In genomic region chr7:107045833-107046232, GRCm38 (mm10) we compare ENCODE assay signal across 7 mouse cellular contexts. TPM values are rescaled to one million over a fixed set of nuclear protein-coding genes. Genes with fewer than 3 reads are reported as not detected.
DNase-seq lines count a peak whose midpoint lies in the region; ATAC-seq and TF ChIP-seq lines count a peak whose summit lies in the region.

No protein-coding gene starts in this region.

- no peak for TF ChIP-seq EP300 in stomach, postnatal 0 days (optimal IDR thresholded peaks at IDR 0.05)

- H3K9me3 ChIP-seq in kidney, postnatal 0 days (replicated peaks; ENCODE audit: low read length) = no peaks in the 10 kb centered on the region
- H3K9me3 ChIP-seq in stomach, postnatal 0 days (ENCODE audit: control insufficient read depth, low read length) = no peaks in the 10 kb centered on the region

- H3K27me3 ChIP-seq in kidney, postnatal 0 days (ENCODE audit: insufficient read depth, low read length) = no peaks in the 10 kb centered on the region
- H3K27me3 ChIP-seq in stomach, postnatal 0 days (ENCODE audit: control insufficient read depth, insufficient read depth, low read length) = no peaks in the 10 kb centered on the region

- H3K27ac ChIP-seq in kidney, postnatal 0 days = no peak overlapping the region
- no peak overlapping the region for H3K27ac ChIP-seq in stomach, postnatal 0 days (replicated peaks)

- no peak overlapping the region for H3K9ac ChIP-seq in kidney, postnatal 0 days (ENCODE audit: low read depth, low read length)
- no peak overlapping the region for H3K9ac ChIP-seq in stomach, postnatal 0 days (ENCODE audit: low read length)

- no peak overlapping the region for H3K4me3 ChIP-seq in kidney, postnatal 0 days (replicated peaks; ENCODE audit: low read depth, low read length)
- no peak overlapping the region for H3K4me3 ChIP-seq in stomach, postnatal 0 days (ENCODE audit: low read depth, low read length)

- DNase-seq in kidney, postnatal 0 days (ENCODE audit: low spot score) = peak; percentile 69
- DNase-seq in kidney, postnatal 4 days = no peak
- peak; percentile 23 to 42 for DNase-seq in CD8-positive naive resting alpha-beta T cell, adult 2 months (ENCODE audit: low read depth in 2 of 2, low spot score in 2 of 2)
- peak; percentile 10 for DNase-seq in Muller cell, postnatal 12 days (ENCODE audit: inconsistent ontology term)
- peak; percentile 62 for DNase-seq in forelimb bud, embryonic 11.5 days (ENCODE audit: low read depth, low spot score)
- peak; percentile 36 for DNase-seq in lung, postnatal 10 days
- DNase-seq in stomach, postnatal 0 days (ENCODE audit: low spot score) = no peak

- TF ChIP-seq CTCF in kidney, postnatal 0 days (IDR thresholded peaks at IDR 0.05; ENCODE audit: low read depth) = peak; percentile 73
- peak; percentile 77 for TF ChIP-seq CTCF in stomach, postnatal 0 days (IDR thresholded peaks at IDR 0.05; ENCODE audit: low read depth)

- 2% methylated on average over 5 of the region's 5 CpGs for WGBS in kidney, postnatal 0 days
- WGBS in stomach, postnatal 0 days = 1% methylated on average over 5 of the region's 5 CpGs

- H3K4me1 ChIP-seq in kidney, postnatal 0 days (replicated peaks; ENCODE audit: insufficient read depth, low read length) = no peaks in the 10 kb centered on the region
- H3K4me1 ChIP-seq in stomach, postnatal 0 days (replicated peaks; ENCODE audit: control insufficient read depth, insufficient read depth) = no peaks in the 10 kb centered on the region

- ATAC-seq in kidney, postnatal 0 days (replicated peaks; ENCODE audit: low FRiP score, low read depth) = no peak
- ATAC-seq in stomach, postnatal 0 days (ENCODE audit: low FRiP score, low TSS enrichment) = no peak

- no peaks in the 10 kb centered on the region for H3K36me3 ChIP-seq in kidney, postnatal 0 days (ENCODE audit: insufficient read depth, low read length)
- no peaks in the 10 kb centered on the region for H3K36me3 ChIP-seq in stomach, postnatal 0 days (ENCODE audit: control insufficient read depth, insufficient read depth, low read length)

- no peak overlapping the region for H3K4me2 ChIP-seq in kidney, postnatal 0 days (ENCODE audit: low read length)
- no peak overlapping the region for H3K4me2 ChIP-seq in stomach, postnatal 0 days (replicated peaks; ENCODE audit: low read depth)

RNA-seq across cellular contexts. Expression of gene Olfr713, which starts 14.9 kb away (rescaled TPM):
- not detected in 2 replicates for polyA plus RNA-seq in kidney, postnatal 0 days (2015; fragmentation: Nextera tagmentation; extraction: Ambion mirVana)
- polyA plus RNA-seq in stomach, postnatal 0 days (2015; fragmentation: Nextera tagmentation; extraction: Ambion mirVana) = not detected in 2 replicates

RNA-seq across cellular contexts. Expression of gene Olfr714, which starts 24.9 kb away (rescaled TPM):
- polyA plus RNA-seq in kidney, postnatal 0 days (2015; fragmentation: Nextera tagmentation; extraction: Ambion mirVana) = not detected in 2 replicates
- not detected in 2 replicates for polyA plus RNA-seq in stomach, postnatal 0 days (2015; fragmentation: Nextera tagmentation; extraction: Ambion mirVana)

RNA-seq across cellular contexts. Expression of gene Olfr2, which starts 40.0 kb away (rescaled TPM):
- not detected in 2 replicates for polyA plus RNA-seq in kidney, postnatal 0 days (2015; fragmentation: Nextera tagmentation; extraction: Ambion mirVana)
- not detected in 2 replicates for polyA plus RNA-seq in stomach, postnatal 0 days (2015; fragmentation: Nextera tagmentation; extraction: Ambion mirVana)

RNA-seq across cellular contexts. Expression of gene Olfr17, which starts 47.2 kb away (rescaled TPM):
- polyA plus RNA-seq in kidney, postnatal 0 days (2015; fragmentation: Nextera tagmentation; extraction: Ambion mirVana) = not detected in 2 replicates
- not detected in 2 replicates for polyA plus RNA-seq in stomach, postnatal 0 days (2015; fragmentation: Nextera tagmentation; extraction: Ambion mirVana)

Comparison
In these comparisons a context has a peak if more than half of its experiments do, and no peak if none do; other contexts are left out.
1. DNase-seq: peak in kidney, postnatal 0 days (single experiment), CD8-positive naive resting alpha-beta T cell, adult 2 months (2 of 2), Muller cell, postnatal 12 days (single experiment), forelimb bud, embryonic 11.5 days (single experiment) and lung, postnatal 10 days (single experiment); none in kidney, postnatal 4 days (0 of 2) and stomach, postnatal 0 days (single experiment).